Mouse (Mus musculus) layer of hippocampus, adult 9-10 months (tissue): ENCODE data around the gene Ccdc184.

Experiments used
- DNase-seq: peaks from one replicate; pipeline ENCODE4 v3.0.0; 2022; ENCODE audit warnings: low spot score

Ccdc184 gene

DNA sequence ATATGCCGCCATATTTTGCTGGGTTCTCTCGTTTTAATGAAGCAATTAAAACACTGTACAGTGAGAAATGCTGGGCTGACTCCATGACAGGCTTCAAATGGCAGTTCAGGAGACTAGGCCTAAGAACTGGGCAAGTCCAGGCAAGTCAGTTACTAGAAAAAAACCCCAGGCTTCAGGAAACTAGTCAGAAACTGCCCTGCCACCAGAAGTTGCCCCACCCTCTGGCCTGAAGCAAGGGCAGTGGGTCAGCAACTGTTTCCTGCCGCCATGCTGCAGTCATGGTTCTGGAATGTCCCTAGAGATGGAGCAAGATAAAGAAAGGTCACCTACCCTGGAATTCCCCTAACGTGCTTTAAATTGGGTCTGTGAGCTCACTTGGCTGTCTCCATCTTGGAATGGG lies 11.0 kb upstream of the Ccdc184 start:
- DNase-seq: no peak

DNA sequence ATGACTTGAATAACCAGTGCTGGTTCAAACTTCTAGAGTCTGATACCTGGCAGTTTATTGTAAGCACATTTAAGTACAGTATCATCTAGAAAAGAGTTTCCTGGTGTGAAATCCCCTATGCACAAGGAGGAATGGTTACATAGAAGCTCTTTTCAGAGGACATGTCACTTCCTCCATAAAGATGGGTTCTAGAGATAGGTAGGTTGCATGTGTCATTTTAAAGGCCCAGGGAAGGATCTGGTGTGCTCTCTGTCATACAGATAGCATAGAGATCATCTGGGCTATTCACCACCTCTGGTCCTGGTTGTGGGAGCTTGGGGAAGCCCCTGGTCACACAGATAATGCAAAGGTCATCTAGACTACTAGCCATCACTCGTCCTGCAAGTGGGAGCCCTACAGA lies 9.7 kb upstream of the Ccdc184 start:
- no peak for DNase-seq

DNA sequence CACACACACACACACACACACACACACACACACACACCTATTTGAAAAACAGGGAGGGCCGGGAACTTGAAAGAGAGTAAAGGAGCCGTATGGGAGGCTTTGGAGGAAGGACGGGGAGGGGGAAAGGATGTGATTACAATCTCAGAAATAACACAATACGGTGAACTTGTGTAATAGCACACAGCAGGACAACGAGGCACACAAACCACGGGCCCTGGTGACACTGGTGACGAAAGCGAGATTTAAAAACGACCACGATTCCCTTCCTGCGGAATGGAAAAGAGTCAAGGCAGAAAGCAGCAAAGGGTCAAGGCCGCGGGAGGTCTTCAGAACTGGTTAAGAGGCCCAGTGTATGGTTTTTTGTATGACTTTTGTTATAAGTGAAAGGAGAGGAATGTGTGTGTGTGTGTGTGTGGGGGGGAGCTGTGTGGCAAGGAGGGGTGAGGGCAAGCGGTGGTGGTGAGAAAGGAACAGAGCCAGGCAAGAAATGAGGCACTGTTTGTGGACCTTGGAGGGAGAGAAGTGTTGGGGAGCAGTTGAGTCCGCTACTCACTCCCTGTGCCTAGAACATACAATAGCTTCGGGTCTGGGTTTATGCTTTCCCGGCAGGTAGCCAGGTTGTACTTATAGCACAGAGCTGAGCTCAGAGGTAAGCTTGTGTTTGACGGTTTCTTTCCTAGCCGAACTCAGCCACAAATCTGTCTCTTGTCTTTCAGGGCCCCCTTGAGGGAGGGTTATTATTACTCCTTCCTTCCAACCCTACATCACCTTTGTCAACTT lies 5.7 kb upstream of the Ccdc184 start:
- DNase-seq: no peak

DNA sequence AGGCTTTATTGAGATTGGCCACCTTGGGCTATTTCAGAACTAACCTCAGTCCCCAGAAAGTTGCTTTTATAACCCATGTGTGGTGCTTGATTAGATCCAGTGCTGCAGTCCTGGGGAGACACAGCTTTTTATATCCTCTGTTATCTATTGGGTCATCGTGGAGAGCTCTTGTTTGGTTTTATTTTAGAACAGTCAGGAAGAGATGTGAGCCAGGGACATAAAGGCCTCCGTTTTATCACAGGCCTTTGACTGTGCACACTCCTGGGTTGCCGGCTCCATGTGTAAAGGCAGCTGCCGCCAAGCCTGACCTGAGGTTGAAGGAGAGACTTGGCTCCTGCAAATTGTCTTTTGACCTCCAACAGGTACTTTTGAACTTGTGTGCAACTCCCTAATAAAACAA lies 4.4 kb upstream of the Ccdc184 start:
- DNase-seq: no peak

DNA sequence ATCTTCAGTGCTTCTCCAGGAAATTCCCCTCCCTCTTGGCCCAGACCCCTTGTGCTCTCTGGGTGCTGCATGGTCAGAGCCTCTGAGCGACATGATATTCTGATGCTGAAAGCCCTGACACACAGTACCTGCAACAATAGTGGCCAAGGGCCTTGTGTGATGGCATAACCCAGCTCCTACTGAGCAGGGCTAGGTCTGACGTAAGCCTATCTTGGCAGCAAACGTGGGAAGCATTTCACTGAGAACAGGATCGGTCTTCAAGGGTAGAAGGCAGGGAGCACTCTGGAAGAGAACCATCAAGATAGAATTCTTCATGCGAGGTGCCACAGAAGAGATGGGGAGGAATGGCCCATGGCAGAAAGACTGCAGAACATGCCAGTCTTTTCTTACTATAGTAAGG lies 1.4 kb upstream of the Ccdc184 start, which contains the start of gene Asb8:
TSS of gene Asb8 (minus strand) at position 101 of the 400 bp plus-strand sequence.
- no peak for DNase-seq

DNA sequence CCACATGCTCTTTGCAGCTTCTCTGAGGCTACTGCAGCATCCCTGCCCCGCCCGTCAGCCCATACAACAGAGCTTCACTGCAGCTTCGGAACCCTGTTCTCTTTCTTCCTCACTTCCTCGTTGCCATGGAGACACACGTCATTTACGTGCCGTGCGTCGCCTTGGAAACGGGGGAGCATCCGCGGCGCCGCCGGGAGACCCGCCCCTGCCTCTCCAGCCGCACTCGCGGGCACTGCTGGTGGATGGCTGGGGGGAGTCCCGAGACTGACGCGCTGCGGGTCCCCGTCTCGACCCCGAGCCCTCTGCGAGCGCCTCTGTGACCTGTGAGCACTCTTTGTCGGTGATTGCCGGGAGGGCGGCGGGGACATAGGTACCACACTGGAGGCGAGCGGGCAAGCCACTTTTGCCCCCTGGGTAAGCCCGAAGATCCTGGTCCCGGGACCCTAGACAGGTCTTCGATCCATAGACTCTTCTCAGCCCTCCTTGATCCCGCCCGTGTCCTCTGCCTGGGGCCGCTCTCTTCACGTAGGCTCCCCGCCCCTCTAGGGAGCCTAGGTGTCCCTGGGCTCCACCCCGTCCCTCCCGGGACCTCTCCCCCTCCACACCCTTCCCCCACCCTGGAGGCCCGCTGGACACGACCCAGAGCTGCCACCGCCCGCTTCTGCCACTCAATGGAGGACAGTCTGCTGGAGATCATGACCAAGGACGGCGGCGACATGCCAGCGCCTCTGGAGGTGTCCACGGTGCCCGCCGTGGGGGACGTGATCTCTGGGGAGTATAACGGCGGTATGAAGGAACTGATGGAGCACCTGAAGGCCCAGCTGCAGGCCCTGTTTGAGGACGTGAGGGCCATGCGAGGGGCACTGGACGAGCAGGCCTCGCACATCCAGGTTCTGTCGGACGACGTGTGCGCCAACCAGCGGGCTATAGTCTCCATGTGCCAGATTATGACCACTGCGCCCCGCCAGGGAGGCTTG lies 975 bp downstream of the Ccdc184 start:
- peak; percentile 77 for DNase-seq

DNA sequence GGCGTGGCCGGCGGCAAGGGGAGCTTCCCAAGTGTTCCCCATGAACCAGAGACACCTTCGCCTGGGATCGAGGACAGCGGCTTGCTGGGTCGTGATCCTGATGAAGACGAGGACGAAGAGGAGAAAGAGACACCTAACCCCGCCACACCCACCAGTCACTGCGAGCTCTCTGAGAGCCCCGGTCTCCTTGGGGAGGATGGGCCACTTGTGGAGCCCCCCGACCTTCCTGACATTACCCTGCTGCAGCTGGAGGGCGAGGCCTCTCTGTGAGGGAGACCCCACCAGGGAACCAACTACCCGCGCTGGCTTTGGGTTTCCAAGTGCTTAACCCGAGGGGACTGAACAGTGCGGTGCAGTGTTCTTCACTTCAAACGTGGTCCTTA lies 1.7 kb downstream of the Ccdc184 start:
- DNase-seq: no peak

DNA sequence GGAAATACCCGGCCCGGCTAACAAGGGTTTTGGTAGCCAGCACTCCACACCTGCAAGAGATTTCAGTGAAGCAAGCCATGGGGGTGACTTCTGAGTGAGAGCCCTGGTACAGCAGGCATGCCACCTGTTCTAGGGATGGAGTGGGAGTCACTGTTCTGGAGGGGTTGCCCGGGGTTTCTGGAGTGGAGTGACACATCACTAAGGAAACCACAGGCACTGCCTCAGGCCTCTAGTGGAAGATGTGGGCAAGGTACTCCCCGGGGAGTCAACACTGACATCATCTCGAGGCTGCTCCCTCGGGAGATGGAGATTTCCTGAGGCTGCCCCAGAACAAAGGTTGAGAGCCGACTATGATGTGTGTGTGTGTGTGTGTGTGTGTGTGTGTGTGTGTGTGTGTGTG lies 3.4 kb downstream of the Ccdc184 start:
- no peak for DNase-seq

DNA sequence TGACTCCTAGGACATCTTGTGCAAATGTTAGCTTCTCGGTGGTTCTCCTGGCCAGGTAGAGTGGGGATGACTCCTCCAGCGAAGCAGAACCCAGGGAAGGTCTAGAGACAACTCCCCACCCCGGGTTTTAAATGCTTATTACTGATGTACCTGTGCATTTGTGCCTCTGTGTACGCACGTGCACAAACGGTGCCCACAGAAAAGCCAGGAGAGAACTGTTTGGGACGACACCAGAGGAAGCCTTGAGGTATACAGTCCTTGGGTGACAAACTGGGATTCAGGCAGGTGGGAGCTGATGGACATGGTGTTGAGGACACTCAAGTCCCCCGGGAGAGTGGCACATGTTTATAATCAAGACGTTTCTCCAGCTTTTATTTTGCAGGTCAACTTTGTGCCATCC lies 4.0 kb downstream of the Ccdc184 start:
- DNase-seq: no peak

DNA sequence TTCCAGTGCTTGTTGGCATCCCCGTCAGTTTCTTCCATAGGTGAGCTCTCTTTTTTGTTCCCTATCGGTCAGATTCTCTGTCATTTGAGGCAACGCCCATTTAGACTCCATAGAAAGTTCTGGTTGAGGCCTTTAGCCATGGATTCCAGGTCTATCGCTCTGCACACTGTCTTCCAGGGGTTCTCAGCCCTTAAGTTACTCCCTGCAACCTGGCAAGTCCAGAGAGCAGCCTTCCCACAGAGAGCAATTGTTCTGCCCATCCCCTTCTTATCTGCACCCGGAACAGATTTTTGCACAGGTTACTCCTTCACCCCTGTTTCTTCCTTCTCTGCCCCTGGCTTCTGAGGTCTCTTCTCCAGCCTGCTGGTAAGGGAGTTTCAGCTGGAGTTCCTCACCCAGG lies 5.2 kb downstream of the Ccdc184 start:
- DNase-seq: no peak

DNA sequence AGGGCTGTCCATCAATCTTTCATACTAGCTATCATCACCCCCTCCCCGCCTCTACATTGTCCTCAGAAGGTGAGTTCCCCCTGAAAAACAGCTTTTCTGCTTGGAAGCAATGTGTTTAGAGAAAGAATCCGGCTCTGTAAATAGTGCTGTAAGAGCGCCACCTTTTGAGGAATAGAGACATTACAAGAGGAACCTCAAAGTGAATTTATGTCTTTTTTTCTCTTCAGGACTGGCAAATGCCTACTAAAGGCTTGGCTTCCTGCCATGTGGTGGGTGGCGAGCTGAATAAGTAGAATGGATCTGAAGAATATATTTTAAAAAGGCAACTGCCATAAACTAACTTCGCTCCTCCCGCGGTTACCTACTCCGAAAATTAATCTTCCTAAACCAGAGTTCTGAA lies 6.9 kb downstream of the Ccdc184 start:
- peak; percentile 81 for DNase-seq

DNA sequence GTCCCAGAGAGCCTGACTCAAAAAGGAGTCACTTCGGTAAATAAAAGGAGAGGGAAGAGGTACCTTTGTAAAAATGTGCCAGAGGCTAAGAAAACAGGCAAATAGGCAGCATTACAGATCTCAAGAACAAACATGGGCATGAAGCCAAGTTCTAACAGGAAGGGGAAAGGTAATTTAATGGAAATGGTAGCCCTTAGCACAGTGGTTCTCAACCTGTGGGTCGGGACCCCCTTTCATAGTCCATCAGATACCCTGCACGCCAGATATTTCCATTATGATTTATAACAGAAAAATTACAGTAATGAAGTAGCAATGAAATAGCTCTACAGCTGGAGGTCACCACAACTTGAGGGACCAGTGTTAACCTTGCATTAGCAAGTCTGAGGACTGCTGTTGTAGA lies 10.4 kb downstream of the Ccdc184 start:
- DNase-seq: no peak

DNA sequence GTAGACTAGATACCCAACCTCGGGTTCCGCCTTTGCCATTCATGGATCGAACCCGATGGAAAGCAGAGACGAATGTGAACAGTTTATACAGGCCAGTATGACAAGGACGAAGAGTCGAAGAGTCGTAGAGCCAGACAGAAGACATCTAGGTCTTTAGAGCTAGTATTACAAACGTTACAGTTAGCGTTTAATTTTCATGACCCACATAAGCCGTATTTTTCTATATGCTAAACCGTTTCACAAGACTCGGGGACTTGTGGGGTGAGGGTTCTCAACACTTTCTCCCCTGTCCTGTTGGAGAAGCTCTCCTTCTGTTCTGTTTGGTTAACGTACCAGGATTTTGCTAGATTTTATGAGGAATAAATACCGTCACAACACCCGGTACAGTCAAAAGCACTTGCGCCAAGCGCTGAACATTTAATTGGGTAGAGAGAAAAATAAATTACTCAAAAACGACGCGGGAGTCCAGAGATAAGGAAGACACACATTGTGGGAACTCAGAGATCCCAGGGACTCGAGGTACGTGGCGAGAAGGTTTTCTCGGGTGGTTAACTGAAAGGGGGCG lies 13.7 kb downstream of the Ccdc184 start:
- DNase-seq: no peak

DNA sequence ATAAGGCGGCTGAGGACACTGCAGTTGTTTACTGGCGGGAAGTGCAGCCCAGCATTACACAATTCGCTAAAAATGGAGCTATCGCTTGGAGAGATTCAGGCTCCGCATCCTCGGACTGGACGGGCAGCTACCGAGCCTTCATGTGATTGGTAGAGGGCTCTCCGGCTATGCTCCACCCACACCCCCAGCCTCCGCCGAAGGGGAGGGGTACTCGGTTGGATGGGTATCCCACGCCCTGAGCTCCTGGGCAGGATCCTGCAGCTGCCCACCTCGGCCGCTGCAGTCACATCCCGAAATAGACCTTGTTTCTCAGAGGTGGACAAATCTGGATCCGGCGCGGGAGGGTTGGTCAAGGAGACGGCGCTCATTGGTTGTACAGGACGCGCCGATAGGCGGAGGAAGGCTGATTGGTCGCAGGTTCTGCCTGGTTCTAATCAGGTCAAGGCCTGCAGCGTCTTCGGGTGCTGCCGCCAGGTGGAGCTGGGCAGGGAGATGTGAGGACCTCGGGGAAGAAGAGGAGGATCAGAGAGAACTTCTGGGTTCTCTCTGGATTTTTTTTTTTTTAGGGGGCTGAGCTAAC lies 14.3 kb downstream of the Ccdc184 start:
- peak; percentile 88 for DNase-seq

DNA sequence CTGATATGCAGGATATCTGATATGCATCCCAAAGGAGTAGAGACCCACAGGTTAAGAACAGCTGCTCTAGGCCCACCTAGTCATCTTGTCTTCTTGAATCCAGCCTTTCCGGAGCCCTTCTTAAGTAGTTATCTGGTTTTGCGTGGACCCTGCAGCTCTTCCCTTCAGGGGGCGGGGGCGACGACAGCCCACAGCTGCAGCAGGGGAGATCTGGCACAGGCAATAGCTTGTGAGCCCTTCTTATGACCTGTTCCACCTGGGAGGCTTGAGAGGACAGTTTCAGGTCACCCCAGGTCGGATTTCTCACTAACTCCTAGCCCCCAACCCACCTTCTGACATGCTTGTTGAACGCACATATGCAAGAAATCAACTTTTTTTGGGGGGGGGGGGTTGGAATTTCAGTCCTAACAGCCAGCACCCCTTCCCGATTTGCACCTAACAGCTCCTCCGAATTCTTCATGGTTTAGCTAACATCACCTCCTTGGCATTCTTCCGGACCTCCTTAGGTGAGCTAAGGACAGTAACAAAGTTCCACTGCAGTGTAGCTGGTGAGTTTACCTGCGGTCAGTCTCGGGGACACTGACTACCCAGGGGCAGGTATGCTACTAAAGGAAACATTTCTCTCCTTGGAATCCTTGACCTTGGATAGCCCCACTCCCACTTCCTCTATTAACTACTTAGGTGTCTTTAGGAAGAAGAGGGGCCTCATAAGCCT lies 15.1 kb downstream of the Ccdc184 start:
- no peak for DNase-seq

DNA sequence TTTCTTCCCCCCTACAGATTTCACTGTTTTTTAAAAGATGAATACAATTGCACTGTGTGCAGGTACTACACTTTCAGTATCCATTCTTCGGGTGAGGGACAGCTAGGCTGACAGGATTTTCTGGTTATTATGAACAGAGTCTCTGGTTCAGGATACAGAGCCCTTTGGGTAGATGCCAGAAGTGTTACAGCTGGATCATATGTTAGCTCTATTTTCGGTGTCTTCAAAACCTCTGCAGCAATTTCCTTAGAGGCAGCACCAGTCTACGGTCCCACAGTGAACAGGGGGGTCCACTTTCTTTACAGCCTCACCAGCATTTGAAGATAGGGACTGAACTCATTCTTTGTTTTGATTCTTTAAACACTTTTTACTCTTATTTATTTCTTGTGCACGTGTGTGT lies 17.5 kb downstream of the Ccdc184 start:
- DNase-seq: no peak

DNA sequence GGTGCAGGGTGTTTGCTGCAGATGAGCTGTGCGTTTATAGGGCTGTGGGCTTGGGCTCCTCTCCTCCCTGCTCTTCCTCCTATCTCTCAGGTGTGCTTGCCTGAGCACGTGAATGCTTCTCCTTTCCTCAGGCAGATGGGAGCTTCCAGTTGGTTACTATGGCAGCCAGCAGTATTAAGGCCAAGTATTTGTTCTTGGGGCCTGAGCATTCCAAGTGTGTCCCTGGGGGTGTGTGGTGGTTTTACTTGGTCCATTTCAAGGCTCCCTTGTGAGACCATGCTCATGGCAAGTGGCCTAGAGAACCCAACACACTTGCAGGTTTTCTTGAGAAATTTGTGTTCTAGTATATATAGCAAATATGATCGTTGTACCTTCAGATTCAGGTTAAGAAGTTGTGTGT lies 28.5 kb downstream of the Ccdc184 start, which contains the start of gene Olfr288:
TSS of gene Olfr288 (minus strand) at position 101 of the 400 bp plus-strand sequence.
- no peak for DNase-seq

DNA sequence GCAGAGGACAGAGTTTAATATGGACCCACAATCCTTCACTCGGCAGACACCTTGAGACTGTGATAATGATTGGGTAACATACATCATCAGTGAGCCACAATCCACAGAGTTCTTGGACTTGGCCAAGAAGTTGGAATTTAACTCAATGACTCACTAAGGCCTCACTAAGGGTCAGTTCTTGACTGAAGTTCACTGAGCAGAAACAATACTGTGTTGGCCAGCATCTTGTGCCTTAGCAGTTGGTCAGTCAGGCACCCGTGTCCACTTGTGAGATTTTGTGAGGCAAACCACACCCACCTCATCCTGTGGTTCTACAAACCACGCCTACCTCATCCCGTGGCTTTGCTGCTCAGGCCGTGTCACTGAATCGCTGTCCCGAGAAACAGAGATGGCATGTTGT lies 42.7 kb downstream of the Ccdc184 start:
- DNase-seq: no peak

DNA sequence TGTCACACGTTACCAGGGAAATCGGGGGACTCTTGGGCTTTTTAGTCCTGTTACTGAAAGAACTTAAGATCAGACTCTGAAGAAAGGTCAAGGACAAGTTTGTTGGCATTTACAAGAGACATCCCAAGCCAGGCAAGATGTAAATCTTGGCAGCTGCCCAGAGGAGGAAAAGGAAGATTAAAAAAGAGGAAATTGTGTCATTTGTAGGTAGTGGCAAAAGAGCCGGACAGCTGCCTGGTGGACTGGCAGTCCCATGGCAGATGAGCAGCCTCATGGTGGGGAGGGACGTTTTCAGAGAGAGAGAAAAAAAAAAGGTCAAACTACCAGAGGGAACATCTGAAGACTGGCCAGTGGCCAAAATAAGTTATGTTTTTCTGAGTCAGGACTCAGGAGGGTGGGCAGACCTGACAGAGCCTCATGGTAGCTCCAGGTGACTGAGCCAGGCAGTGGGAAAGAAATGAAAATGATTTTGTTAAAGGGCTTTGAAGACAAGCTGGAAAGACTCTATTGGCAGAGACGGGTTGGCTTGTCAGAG lies 46.4 kb downstream of the Ccdc184 start:
- DNase-seq: no peak

DNA sequence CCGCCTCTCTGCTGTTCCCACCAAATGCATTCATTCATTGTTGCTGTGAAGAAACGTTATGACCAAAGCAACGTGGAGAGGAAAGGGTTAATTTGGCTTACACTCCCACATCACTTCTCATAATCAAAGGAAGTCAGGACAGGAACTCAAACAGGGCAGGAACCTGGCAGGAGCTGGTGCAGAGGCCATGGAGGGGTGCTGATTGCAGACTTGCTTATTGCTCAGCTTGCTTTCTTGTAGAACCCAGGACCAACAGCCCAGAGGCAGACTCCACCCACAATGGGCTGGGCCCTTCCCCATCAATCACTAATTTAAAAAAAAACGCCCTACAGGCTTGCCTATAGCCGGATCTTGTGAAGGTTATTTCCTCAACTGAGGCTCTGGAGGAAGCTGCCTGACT lies 47.2 kb downstream of the Ccdc184 start:
- DNase-seq: no peak
